Mouse (Mus musculus): ENCODE results near the gene Tuba1c.

DNA sequence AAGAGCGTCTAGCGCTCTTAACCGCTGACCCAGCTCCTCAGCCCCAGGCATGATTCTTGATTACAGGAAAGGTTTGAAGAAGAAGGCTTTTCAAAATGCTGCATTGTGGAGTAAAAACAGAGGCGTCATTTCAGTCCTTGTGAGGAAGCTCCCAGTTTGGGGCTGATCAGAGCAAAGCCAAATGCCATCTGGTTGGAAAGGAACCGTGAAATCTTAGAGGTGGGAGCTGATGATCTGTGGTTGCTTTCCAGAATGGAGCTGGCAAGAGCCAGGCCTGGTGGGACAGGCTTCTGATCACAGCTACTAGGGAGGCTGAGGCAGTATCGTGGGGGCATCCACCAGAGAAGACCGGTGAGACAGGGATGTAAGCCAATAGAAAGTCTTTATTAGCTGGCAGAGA, 32.9 kb upstream of the Tuba1c start:
- TF ChIP-seq POLR2A (IDR thresholded peaks at IDR 0.05; ENCODE audit: extremely low read depth, insufficient read depth, low read length) (no peak), CTCF (IDR thresholded peaks at IDR 0.05; ENCODE audit: extremely low read depth, insufficient read depth, low read length) (no peak)

All from cortical plate, adult 2 months (tissue).